Mouse (Mus musculus) spleen, adult 2 months (tissue): Measurements from ENCODE around the gene Tnik.

Source experiments
- CTCF ChIP-seq: fragments of 200-500 bp; IDR thresholded peaks from 2 replicates; pipeline ENCODE4 v1.5.1; 2011; ENCODE audit warnings: mild to moderate bottlenecking, inconsistent platforms; ENCODE audit not compliant: insufficient read depth, insufficient read length, insufficient replicate concordance; ENCODE audit errors: extremely low read depth
- POLR2A ChIP-seq: fragments of 200-500 bp; IDR thresholded peaks from 2 replicates; pipeline ENCODE4 v1.6.1; 2011; ENCODE audit warnings: low read depth, low read length, inconsistent platforms

- TF ChIP-seq POLR2A, result no peak
- TF ChIP-seq CTCF, result no peak
These were observed 349.3 kb downstream of the Tnik start for GRCm38 (mm10) chr3:28612330-28612729.
